Mouse (Mus musculus) ES-Bruce4 (cell line): ENCODE results near the gene Uts2b.

Source experiments
- CTCF ChIP-seq: IDR thresholded peaks from one replicate; pipeline ENCODE4 v1.8.1; 2011; ENCODE audit warnings: low read depth, low read length
- EP300 ChIP-seq: IDR thresholded peaks from 2 replicates; pipeline ENCODE4 v1.6.1; 2011; ENCODE audit warnings: low read depth, low read length; ENCODE audit not compliant: insufficient read depth
- POLR2A ChIP-seq: IDR thresholded peaks from one replicate; pipeline ENCODE4 v1.8.1; 2011; ENCODE audit warnings: low read length; ENCODE audit not compliant: insufficient read depth

DNA sequence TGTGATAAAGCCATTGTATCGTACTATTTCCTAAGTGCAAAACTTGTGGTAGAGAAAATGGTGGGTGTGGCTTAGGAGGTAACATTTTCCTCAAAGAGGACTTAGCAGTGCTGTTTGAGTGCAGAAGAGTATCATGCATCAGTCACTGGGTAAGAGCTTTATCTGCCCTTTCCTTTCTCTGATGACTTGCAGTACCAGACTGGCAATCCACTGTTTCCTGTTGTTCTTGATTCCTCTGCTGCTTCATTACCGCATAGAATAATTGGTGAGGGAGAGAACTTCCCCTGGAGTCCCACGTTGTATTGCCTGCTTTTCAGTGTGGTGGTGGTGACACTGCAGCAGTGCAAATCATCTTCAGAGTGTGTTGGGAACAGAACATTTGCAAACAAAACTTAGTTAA, 47.6 kb upstream of the Uts2b start:
- TF ChIP-seq POLR2A (no peak), CTCF (no peak), EP300 (no peak)
